Mouse (Mus musculus) liver, embryonic 14.5 days (tissue): ENCODE data around the gene Cep170. TPM values are rescaled to one million over a fixed set of nuclear protein-coding genes. Genes with fewer than 3 reads are reported as not detected.

Experiments
- ATAC-seq: fragments of 200-750 bp; cut with Nextera tagmentation; 2 replicates; pipeline ENCODE4 v1.8.0; 2017; ENCODE audit warnings: moderate number of reproducible peaks, mild to moderate bottlenecking, moderate library complexity; ENCODE audit not compliant: insufficient read depth
- DNase-seq, 3 experiments: peaks; one replicate each; pipeline ENCODE4 v3.0.0-alpha.2; 2012 to 2013; ENCODE audit warnings: low read depth in 3 of 3, low spot score in 3 of 3
- H3K27ac ChIP-seq: fragments of 300-500 bp; sonication (generic); 2 replicates; pipeline ENCODE4 v1.5.1; 2014; ENCODE audit warnings: moderate library complexity, mild to moderate bottlenecking, control low read depth, inconsistent platforms
- H3K27me3 ChIP-seq: fragments of 300-500 bp; sonication (generic); 2 replicates; pipeline ENCODE4 v1.6.1; 2014; ENCODE audit warnings: mild to moderate bottlenecking, low read length, moderate library complexity; ENCODE audit not compliant: control insufficient read depth, insufficient read depth
- H3K36me3 ChIP-seq: fragments of 300-500 bp; sonication (generic); replicated peaks from 2 replicates; pipeline ENCODE4 v1.6.1; 2014; ENCODE audit warnings: low read depth; ENCODE audit not compliant: control insufficient read depth, insufficient read depth
- H3K4me1 ChIP-seq, 2 experiments: fragments of 200-500 bp in 1 of 2; fragments of 300-500 bp in 1 of 2; sonication (generic) in 1 of 2; replicated peaks; 2 replicates each; pipeline ENCODE4 v1.6.1; 2012 to 2014; ENCODE audit warnings: antibody characterized with exemption in 1 of 2, inconsistent platforms in 1 of 2, low read length in 1 of 2; ENCODE audit not compliant: control insufficient read depth in 2 of 2, insufficient read depth in 2 of 2
- H3K4me2 ChIP-seq: fragments of 300-500 bp; sonication (generic); 2 replicates; pipeline ENCODE4 v1.6.1; 2014; ENCODE audit warnings: low read depth, mild to moderate bottlenecking, control low read depth, moderate library complexity
- H3K4me3 ChIP-seq, 2 experiments: fragments of 200-500 bp in 1 of 2; fragments of 300-500 bp in 1 of 2; sonication (generic) in 1 of 2; 2 replicates each; pipeline ENCODE4 v1.5.1; 2012 to 2014; ENCODE audit warnings: low read depth in 2 of 2, low read length in 2 of 2, mild to moderate bottlenecking in 2 of 2, control low read depth in 1 of 2, inconsistent platforms in 1 of 2, moderate library complexity in 1 of 2; ENCODE audit not compliant: insufficient read depth in 1 of 2
- H3K9ac ChIP-seq: fragments of 300-500 bp; sonication (generic); replicated peaks from 2 replicates; pipeline ENCODE4 v1.6.1; 2014; ENCODE audit warnings: mild to moderate bottlenecking, control low read depth, moderate library complexity
- H3K9me3 ChIP-seq: fragments of 300-500 bp; sonication (generic); 2 replicates; pipeline ENCODE4 v1.6.1; 2016; ENCODE audit warnings: low read length, mixed read lengths; ENCODE audit not compliant: control insufficient read depth
- CTCF ChIP-seq: IDR thresholded peaks from 2 replicates; pipeline ENCODE4 v1.5.1; 2016; ENCODE audit warnings: antibody characterized with exemption, low read depth, control low read depth
- EP300 ChIP-seq: IDR thresholded peaks from 2 replicates; pipeline ENCODE4 v1.6.1; 2016; ENCODE audit warnings: antibody characterized with exemption, low read depth
- WGBS: fragments of 180-500 bp; shearing (Covaris S2); extraction: QIAGEN DNeasy Blood & Tissue Kit; methylation state at CpG from one replicate; pipeline ENCODE4 v1.1.7; 2014; ENCODE audit not compliant: insufficient replicate concordance; 5-methylcytosine and 5-hydroxymethylcytosine counted together
- polyA plus RNA-seq, 2 experiments: library from polyadenylated mRNA; depleted of rRNA in 1 of 2; stranded (reverse) in 1 of 2; unstranded in 1 of 2; fragments of >200 nt; fragmentation: Nextera tagmentation in 1 of 2; extraction: Ambion mirVana in 1 of 2; gene quantifications; 2 replicates each; pipeline versions ENCODE4 v1.2.1 to v1.2.3; 2012 to 2014

Gene Cep170
- polyA plus RNA-seq, 2 experiments, result 5.2 to 5.5 TPM

DNA sequence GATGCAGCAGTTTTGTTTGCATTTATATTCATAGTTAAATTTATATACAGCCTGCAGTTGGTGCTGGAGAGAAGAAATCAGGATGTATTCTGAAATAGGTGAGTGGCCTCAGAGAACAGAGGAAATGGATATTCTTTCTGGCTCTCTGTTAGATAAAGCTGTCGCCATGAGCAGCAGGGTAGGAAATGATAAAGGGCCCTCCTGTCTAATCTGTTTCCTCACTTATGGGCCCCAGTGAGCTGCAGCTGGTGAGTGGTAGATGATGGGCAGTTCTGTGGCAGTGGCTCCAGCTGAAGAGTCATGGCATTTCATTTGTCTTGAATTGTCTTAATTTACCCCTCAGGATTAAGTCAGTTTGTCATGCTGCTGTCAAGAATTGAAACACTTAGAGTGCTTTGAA, 8.1 kb upstream of the Cep170 start:
- Histone ChIP-seq H3K9me3 (no peaks in the 10 kb centered on the region), H3K4me3 (no peak overlapping the region), H3K36me3 (no peaks in the 10 kb centered on the region), H3K27ac (no peak overlapping the region), H3K4me1 (peaks cover 33 to 61% of the 10 kb centered on the region in 2 experiments), H3K9ac (no peak overlapping the region), H3K4me2 (peak overlapping the region; percentile 51), H3K27me3 (no peaks in the 10 kb centered on the region)
- peak; percentile 44 to 52 (median 51) for DNase-seq
- WGBS, result 17% methylated on average over 1 of the region's 1 CpGs
- ATAC-seq, result peak; percentile 87
- peak; percentile 77 for TF ChIP-seq EP300
- TF ChIP-seq CTCF, result no peak

GRCm38 (mm10) chr1:176818763-176819162, 4.9 kb upstream of the Cep170 start:
- Histone ChIP-seq H3K27me3 (no peaks in the 10 kb centered on the region), H3K4me3 (no peak overlapping the region), H3K9me3 (no peaks in the 10 kb centered on the region), H3K4me2 (no peak overlapping the region), H3K9ac (no peak overlapping the region), H3K27ac (no peak overlapping the region), H3K4me1 (peaks cover 33 to 50% of the 10 kb centered on the region in 2 experiments), H3K36me3 (no peaks in the 10 kb centered on the region)
- 44% methylated on average over 6 of the region's 6 CpGs for WGBS
- DNase-seq (no peak), ATAC-seq (no peak)
- TF ChIP-seq EP300 (no peak), CTCF (no peak)

GRCm38 (mm10) chr1:176818147-176818546, 4.3 kb upstream of the Cep170 start:
- Histone ChIP-seq H3K27me3 (no peaks in the 10 kb centered on the region), H3K36me3 (no peaks in the 10 kb centered on the region), H3K4me1 (peaks cover 29 to 45% of the 10 kb centered on the region in 2 experiments), H3K9ac (no peak overlapping the region), H3K4me2 (no peak overlapping the region), H3K4me3 (no peak overlapping the region), H3K27ac (no peak overlapping the region), H3K9me3 (no peaks in the 10 kb centered on the region)
- no peak for DNase-seq
- no peak for TF ChIP-seq CTCF
- TF ChIP-seq EP300, result no peak
- WGBS, result 45% methylated on average over 2 of the region's 2 CpGs
- ATAC-seq, result no peak

- WGBS, result 48% methylated on average over 4 of the region's 4 CpGs
- Histone ChIP-seq H3K4me3 (no peak overlapping the region), H3K9me3 (no peaks in the 10 kb centered on the region), H3K4me1 (peaks cover 21 to 37% of the 10 kb centered on the region in 2 experiments), H3K27ac (no peak overlapping the region), H3K4me2 (no peak overlapping the region), H3K9ac (no peak overlapping the region), H3K36me3 (no peaks in the 10 kb centered on the region), H3K27me3 (no peaks in the 10 kb centered on the region)
- TF ChIP-seq EP300, result no peak
- TF ChIP-seq CTCF, result no peak
- ATAC-seq (no peak), DNase-seq (no peak)
Measured at GRCm38 (mm10) chr1:176816728-176817127, 2.9 kb upstream of the Cep170 start.

DNA sequence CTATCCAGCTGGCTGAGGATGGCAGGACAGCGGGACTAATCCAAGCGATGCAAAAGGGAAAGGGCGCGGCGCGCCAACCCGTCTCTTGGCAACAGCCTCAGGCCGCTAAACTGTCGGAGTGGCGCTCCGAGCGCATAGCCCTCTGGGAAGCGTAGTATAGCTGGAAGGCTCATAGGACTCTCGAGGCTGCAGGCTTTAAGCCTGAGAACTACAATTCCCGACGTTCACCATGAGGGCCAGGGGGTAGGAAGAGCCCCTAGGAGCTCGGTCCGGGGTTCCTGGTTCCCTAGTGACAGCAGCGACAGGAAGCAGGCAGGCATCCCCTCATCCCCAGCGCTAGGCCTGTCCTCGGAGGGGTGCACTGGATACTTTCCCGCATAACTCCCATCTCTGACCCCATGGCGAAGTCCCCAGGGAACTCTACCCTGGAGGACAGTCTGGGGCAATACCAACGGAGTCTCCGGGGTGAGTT, 760 bp upstream of the Cep170 start, which contains the start of gene Sdccag8:
Gene Sdccag8 (plus strand): TSS at position 70 of the 472 bp plus-strand sequence.
- under 1% methylated on average over 25 of the region's 25 CpGs for WGBS
- peaks cover 14 to 22% of the 10 kb centered on the region in 2 experiments for H3K4me1 ChIP-seq
- H3K27ac ChIP-seq, result peak within 1 kb of the TSS; percentile 97
- no peaks in the 10 kb centered on the region for H3K36me3 ChIP-seq
- H3K9ac ChIP-seq, result peak within 1 kb of the TSS; percentile 90
- peak within 1 kb of the TSS; percentile 80 to 91 for H3K4me3 ChIP-seq
- H3K4me2 ChIP-seq, result peak within 1 kb of the TSS; percentile 84
- ATAC-seq, result peak; percentile 90
- TF ChIP-seq CTCF (peak; percentile 22; the same call in 1 of the 2 replicates), EP300 (no peak)
- no peaks in the 10 kb centered on the region for H3K27me3 ChIP-seq
- H3K9me3 ChIP-seq, result no peaks in the 10 kb centered on the region
- DNase-seq, result peak; percentile 90 to 95 (median 92)
